Mouse (Mus musculus) heart, postnatal 0 days (tissue): ENCODE measurements around the gene Prpf3.

Experiments
- CTCF ChIP-seq: IDR thresholded peaks from 2 replicates; pipeline ENCODE4 v1.5.1; 2016; ENCODE audit warnings: antibody characterized with exemption, control low read depth, low read depth
- EP300 ChIP-seq: IDR thresholded peaks from 2 replicates; pipeline ENCODE4 v1.6.1; 2016; ENCODE audit warnings: antibody characterized with exemption, low read depth

- no peak for TF ChIP-seq CTCF
- no peak for TF ChIP-seq EP300
These were observed 7.9 kb upstream of the Prpf3 start for GRCm38 (mm10) chr3:95863578-95863977.
